Mouse (Mus musculus) ES-Bruce4 (cell line): ENCODE data around the gene 9130213A22Rik. TPM values are rescaled to one million over a fixed set of nuclear protein-coding genes. Genes with fewer than 3 reads are reported as not detected.

ENCODE experiments used
- H3K27ac ChIP-seq: 2 replicates; pipeline ENCODE4 v1.5.1; 2012; ENCODE audit warnings: low read length, inconsistent platforms; ENCODE audit not compliant: insufficient read depth
- H3K27me3 ChIP-seq: 2 replicates; pipeline ENCODE4 v1.6.1; 2012; ENCODE audit warnings: mild to moderate bottlenecking, low read length, inconsistent platforms; ENCODE audit not compliant: control insufficient read depth, poor library complexity, insufficient read depth, severe bottlenecking
- H3K36me3 ChIP-seq: 2 replicates; pipeline ENCODE4 v1.6.1; 2012; ENCODE audit warnings: inconsistent platforms, mild to moderate bottlenecking, low read length, moderate library complexity; ENCODE audit not compliant: control insufficient read depth, poor library complexity, insufficient read depth, severe bottlenecking
- H3K4me1 ChIP-seq: one replicate; pipeline ENCODE4 v1.8.1; 2011; ENCODE audit warnings: low read length; ENCODE audit not compliant: control insufficient read depth, insufficient read depth
- H3K4me3 ChIP-seq: 2 replicates; pipeline ENCODE4 v1.5.1; 2011; ENCODE audit warnings: low read depth, mild to moderate bottlenecking, low read length
- H3K9ac ChIP-seq: 2 replicates; pipeline ENCODE4 v1.6.1; 2012; ENCODE audit warnings: low read depth, mild to moderate bottlenecking, inconsistent platforms; ENCODE audit not compliant: poor library complexity, severe bottlenecking
- H3K9me3 ChIP-seq: replicated peaks from 2 replicates; pipeline ENCODE4 v1.6.1; 2012; ENCODE audit warnings: mild to moderate bottlenecking, low read length, inconsistent platforms; ENCODE audit not compliant: control insufficient read depth, poor library complexity, insufficient read depth, severe bottlenecking
- CTCF ChIP-seq: IDR thresholded peaks from one replicate; pipeline ENCODE4 v1.8.1; 2011; ENCODE audit warnings: low read depth, low read length
- EP300 ChIP-seq: IDR thresholded peaks from 2 replicates; pipeline ENCODE4 v1.6.1; 2011; ENCODE audit warnings: low read depth, low read length; ENCODE audit not compliant: insufficient read depth
- POLR2A ChIP-seq: IDR thresholded peaks from one replicate; pipeline ENCODE4 v1.8.1; 2011; ENCODE audit warnings: low read length; ENCODE audit not compliant: insufficient read depth
- polyA plus RNA-seq: library from polyadenylated mRNA; stranded (reverse); fragments of >200 nt; gene quantifications from 2 replicates; pipeline ENCODE4 v1.2.4, GENCODE M21; 2011; ENCODE audit warnings: low read depth; ENCODE audit not compliant: missing spikeins, insufficient read depth, insufficient read length

The 9130213A22Rik gene
- polyA plus RNA-seq, 1 experiment, result not detected

DNA sequence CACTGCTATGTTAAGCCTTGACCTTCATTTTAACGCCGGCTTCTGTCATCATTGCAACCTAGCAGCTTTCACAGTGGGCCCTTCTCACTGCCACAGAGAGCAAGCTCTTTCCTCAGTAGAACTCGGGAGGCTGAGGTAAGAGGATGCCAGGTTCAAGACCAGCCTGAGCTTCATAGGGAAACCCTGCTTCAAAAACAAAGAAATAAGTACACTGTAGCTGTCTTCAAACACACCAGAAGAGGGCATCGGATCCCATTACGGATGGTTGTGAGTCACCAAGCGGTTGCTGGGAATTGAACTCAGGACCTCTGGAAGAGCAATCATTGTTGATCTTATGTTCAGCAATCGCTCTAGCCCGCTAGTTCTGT is 41.5 kb downstream of the 9130213A22Rik start:
- Histone ChIP-seq H3K9ac (no peak overlapping the region), H3K36me3 (no peaks in the 10 kb centered on the region), H3K27ac (no peak overlapping the region), H3K4me3 (no peak overlapping the region), H3K4me1 (no peaks in the 10 kb centered on the region), H3K9me3 (0 out of 2 replicates have a peak, but pooled peaks cover 2% of the 10 kb centered on the region), H3K27me3 (no peaks in the 10 kb centered on the region)
- TF ChIP-seq CTCF (no peak), POLR2A (no peak), EP300 (no peak)

DNA sequence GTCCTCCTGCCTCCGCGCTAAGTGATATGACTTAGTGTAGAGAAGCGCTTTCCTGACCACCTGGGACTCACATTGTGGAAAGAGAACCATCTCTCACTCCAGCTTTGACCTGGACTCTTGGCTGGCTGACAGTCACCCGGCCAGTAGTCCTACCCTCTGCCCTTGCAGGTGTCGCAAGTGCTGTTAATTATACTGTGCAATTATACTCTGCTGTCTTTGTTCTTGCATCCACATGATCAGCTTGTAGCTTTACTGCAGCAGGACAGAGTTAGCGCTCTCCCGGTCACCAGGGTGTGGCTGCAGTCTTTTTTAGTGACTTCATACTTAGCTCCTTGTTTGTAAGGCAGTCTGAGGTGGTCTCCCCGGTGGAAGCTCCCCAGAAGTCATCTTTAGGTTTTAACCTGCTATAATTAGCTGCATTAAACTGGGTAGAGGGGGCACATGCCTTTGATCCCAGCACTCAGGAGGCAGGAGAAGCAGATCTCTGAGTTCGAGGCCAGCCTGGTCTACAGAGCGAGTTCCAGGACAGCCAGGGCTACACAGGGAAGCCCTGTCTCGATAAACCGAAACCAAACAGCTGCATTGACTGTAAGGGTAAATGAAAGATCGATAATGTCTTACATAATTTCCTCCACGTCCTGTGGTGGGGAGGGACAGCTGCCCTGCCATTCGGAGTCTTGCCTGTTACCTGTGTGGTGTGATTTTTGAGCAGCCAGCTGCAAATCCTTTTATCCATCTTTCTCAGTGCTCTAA is 42.1 kb downstream of the 9130213A22Rik start:
- 0 out of 2 replicates have a peak, but pooled peaks cover 2% of the 10 kb centered on the region for H3K9me3 ChIP-seq
- H3K27me3 ChIP-seq, result no peaks in the 10 kb centered on the region
- no peaks in the 10 kb centered on the region for H3K4me1 ChIP-seq
- H3K4me3 ChIP-seq, result no peak overlapping the region
- no peak overlapping the region for H3K27ac ChIP-seq
- TF ChIP-seq POLR2A (no peak), CTCF (no peak), EP300 (no peak)
- no peaks in the 10 kb centered on the region for H3K36me3 ChIP-seq
- no peak overlapping the region for H3K9ac ChIP-seq

DNA sequence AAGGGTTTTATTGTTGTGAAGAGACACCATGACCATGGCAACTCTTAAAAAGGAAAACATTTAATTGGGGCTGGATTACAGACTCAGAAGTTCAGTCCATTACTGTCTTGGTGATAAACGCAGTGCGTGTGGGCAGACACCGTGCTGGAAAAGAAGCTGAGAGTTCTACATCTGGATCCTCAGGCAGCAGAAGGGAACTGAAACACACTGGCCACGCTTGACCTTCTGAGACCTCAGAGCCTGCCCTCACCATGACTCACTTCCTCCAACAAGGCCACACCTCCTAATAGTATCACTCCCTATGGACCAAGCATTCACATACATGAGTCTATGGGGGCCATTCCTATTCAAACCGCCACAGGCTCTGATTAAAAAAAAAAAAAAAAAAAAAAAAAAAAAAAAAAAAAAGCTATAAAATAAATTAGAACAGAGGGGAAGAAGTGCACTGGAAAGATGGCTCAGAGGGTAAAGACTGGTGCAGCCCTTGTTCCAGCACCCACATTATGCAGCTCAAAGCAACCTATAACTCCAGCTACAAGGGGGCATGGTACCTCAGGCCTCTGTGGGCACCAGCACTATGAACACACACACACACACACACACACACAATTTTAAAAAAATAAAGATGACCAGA is 43.5 kb downstream of the 9130213A22Rik start:
- Histone ChIP-seq H3K36me3 (no peaks in the 10 kb centered on the region), H3K27me3 (no peaks in the 10 kb centered on the region), H3K4me3 (no peak overlapping the region), H3K9me3 (0 out of 2 replicates have a peak, but pooled peaks cover 2% of the 10 kb centered on the region), H3K9ac (no peak overlapping the region), H3K4me1 (peaks cover 3% of the 10 kb centered on the region), H3K27ac (no peak overlapping the region)
- no peak for TF ChIP-seq EP300

GRCm38 (mm10) chr11:69078041-69078440 is 44.3 kb downstream of the 9130213A22Rik start:
- Histone ChIP-seq H3K9me3 (no peaks in the 10 kb centered on the region), H3K4me3 (no peak overlapping the region), H3K4me1 (peaks cover 5% of the 10 kb centered on the region), H3K36me3 (no peaks in the 10 kb centered on the region), H3K27me3 (no peaks in the 10 kb centered on the region), H3K9ac (no peak overlapping the region), H3K27ac (no peak overlapping the region)
- no peak for TF ChIP-seq POLR2A
- no peak for TF ChIP-seq CTCF
- no peak for TF ChIP-seq EP300

DNA sequence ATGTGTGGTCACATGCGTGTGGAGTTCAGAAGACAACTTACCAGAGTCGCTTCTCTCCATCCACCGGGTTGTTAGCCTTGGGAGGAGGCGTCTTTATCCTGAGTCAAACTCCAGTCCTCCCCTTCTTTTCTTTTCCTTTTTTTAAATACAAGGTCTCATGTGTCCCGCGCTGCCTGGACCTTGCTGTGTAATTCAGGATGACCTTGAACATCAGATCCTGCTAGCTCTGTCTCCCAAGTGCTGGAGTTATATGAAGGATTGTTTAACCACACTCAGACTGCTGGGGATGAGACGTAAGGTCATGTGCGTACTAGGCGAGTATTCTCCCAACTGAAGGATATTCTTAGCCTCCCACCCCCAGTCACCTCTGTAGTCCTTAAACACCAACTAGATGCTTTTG is 45.1 kb downstream of the 9130213A22Rik start:
- Histone ChIP-seq H3K4me3 (no peak overlapping the region), H3K9ac (no peak overlapping the region), H3K4me1 (peaks cover 5% of the 10 kb centered on the region), H3K36me3 (no peaks in the 10 kb centered on the region), H3K27me3 (no peaks in the 10 kb centered on the region), H3K27ac (no peak overlapping the region), H3K9me3 (no peaks in the 10 kb centered on the region)
- TF ChIP-seq EP300 (no peak), POLR2A (no peak), CTCF (no peak)

DNA sequence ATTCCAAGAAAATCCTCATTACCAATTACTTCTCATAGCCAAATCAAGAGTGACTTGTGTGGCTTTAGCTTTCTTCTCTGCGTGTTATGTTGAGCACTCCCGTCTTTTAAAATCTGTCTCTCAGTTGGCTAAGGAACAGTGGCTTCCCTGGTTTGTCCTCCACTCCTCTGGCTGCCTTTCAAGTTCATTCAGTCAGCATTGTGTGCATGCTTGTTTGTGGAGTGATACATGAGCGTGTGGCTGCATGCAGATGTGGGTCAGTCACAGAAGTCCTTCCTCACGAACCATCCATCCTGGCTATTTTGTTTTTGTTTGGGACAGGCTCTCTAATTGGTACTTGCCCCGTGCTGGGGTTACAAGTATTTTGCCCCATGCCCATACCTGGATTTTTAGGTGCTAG is 45.8 kb downstream of the 9130213A22Rik start:
- TF ChIP-seq EP300, result no peak
- Histone ChIP-seq H3K4me1 (peaks cover 5% of the 10 kb centered on the region), H3K36me3 (no peaks in the 10 kb centered on the region), H3K4me3 (no peak overlapping the region), H3K27ac (no peak overlapping the region), H3K27me3 (no peaks in the 10 kb centered on the region), H3K9ac (peak overlapping the region; percentile 45; the same call in 1 of the 2 replicates), H3K9me3 (no peaks in the 10 kb centered on the region)
